Mouse (Mus musculus) forebrain, embryonic 12.5 days (tissue): ENCODE results near the gene Serpine1. TPM values are rescaled to one million over a fixed set of nuclear protein-coding genes. Genes with fewer than 3 reads are reported as not detected.
"Not testable (repeated sequence)": the region's sequence is repeated elsewhere in the genome, so short reads cannot be mapped to it uniquely, and the experiment has no call there.

Source experiments
- ATAC-seq: fragments of 200-750 bp; cut with Nextera tagmentation; 2 replicates; pipeline ENCODE4 v1.8.0; 2017; ENCODE audit warnings: moderate TSS enrichment; ENCODE audit not compliant: low FRiP score
- H3K27ac ChIP-seq: fragments of 300-500 bp; sonication (generic); 2 replicates; pipeline ENCODE4 v1.5.1; 2016; ENCODE audit warnings: mild to moderate bottlenecking
- H3K27me3 ChIP-seq: fragments of 300-500 bp; sonication (generic); 2 replicates; pipeline ENCODE4 v1.6.1; 2016; ENCODE audit warnings: mild to moderate bottlenecking
- H3K36me3 ChIP-seq: fragments of 300-500 bp; sonication (generic); replicated peaks from 2 replicates; pipeline ENCODE4 v1.6.1; 2016; ENCODE audit warnings: mild to moderate bottlenecking
- H3K4me1 ChIP-seq: fragments of 300-500 bp; sonication (generic); 2 replicates; pipeline ENCODE4 v1.6.1; 2016
- H3K4me2 ChIP-seq: fragments of 300-500 bp; sonication (generic); 2 replicates; pipeline ENCODE4 v1.6.1; 2016; ENCODE audit warnings: mild to moderate bottlenecking, moderate library complexity
- H3K4me3 ChIP-seq: fragments of 300-500 bp; sonication (generic); replicated peaks from 2 replicates; pipeline ENCODE4 v1.5.1; 2016; ENCODE audit warnings: mild to moderate bottlenecking
- H3K9ac ChIP-seq: fragments of 300-500 bp; sonication (generic); 2 replicates; pipeline ENCODE4 v1.6.1; 2016; ENCODE audit warnings: mild to moderate bottlenecking
- H3K9me3 ChIP-seq: fragments of 300-500 bp; sonication (generic); 2 replicates; pipeline ENCODE4 v1.6.1; 2016
- WGBS: fragments of 180-500 bp; shearing (Covaris S2); methylation state at CpG from one replicate; pipeline ENCODE4 v1.1.7; 2016; 5-methylcytosine and 5-hydroxymethylcytosine counted together
- polyA plus RNA-seq: library from polyadenylated mRNA; unstranded; fragments of >200 nt; fragmentation: Nextera tagmentation; extraction: Ambion mirVana; gene quantifications from 2 replicates; pipeline ENCODE4 v1.2.1, GENCODE M21; 2016

Serpine1 gene
- 0.11 and 0.35 TPM in 2 replicates for polyA plus RNA-seq

GRCm38 (mm10) chr5:137072079-137072960 lies at the start of gene Serpine1:
Gene Serpine1, minus strand, starts transcription at chr5:137072268.
- H3K9ac ChIP-seq, result no peak within 1 kb of the TSS
- H3K27ac ChIP-seq, result no peak within 1 kb of the TSS

GRCm38 (mm10) chr5:137121280-137121679 lies 49.2 kb upstream of the Serpine1 start:
- Histone ChIP-seq H3K36me3 (no peaks in the 10 kb centered on the region), H3K4me1 (peaks cover 17% of the 10 kb centered on the region), H3K27me3 (no peaks in the 10 kb centered on the region), H3K9me3 (no peaks in the 10 kb centered on the region), H3K4me3 (no peak overlapping the region), H3K9ac (no peak overlapping the region), H3K4me2 (no peak overlapping the region), H3K27ac (no peak overlapping the region)
- WGBS, result 89% methylated on average over 4 of the region's 4 CpGs
- no peak for ATAC-seq

More at GRCm38 (mm10) chr5:137072079-137072960, at the start of gene Serpine1:
- ATAC-seq, result peak; percentile 81
- peaks cover 7% of the 10 kb centered on the region; the same call in 1 of the 2 replicates for H3K27me3 ChIP-seq
- no peaks in the 10 kb centered on the region for H3K9me3 ChIP-seq
- WGBS, result 22% methylated on average over 23 of the region's 23 CpGs
- no peaks in the 10 kb centered on the region for H3K36me3 ChIP-seq
- peak within 1 kb of the TSS; percentile 31 for H3K4me3 ChIP-seq
- H3K4me1 ChIP-seq, result peaks cover 6% of the 10 kb centered on the region
- peak within 1 kb of the TSS; percentile 53 for H3K4me2 ChIP-seq

GRCm38 (mm10) chr5:137118878-137119277 lies 46.8 kb upstream of the Serpine1 start:
- Histone ChIP-seq H3K9me3 (no peaks in the 10 kb centered on the region), H3K36me3 (peaks cover 6% of the 10 kb centered on the region), H3K4me2 (no peak overlapping the region), H3K9ac (no peak overlapping the region), H3K27me3 (no peaks in the 10 kb centered on the region), H3K27ac (no peak overlapping the region), H3K4me1 (peaks cover 32% of the 10 kb centered on the region), H3K4me3 (no peak overlapping the region)
- whole genome bisulfite sequencing, result 61% methylated on average over 4 of the region's 4 CpGs
- no peak for ATAC-seq

- not testable (repeated sequence) for H3K27me3 ChIP-seq, H3K9ac ChIP-seq, H3K4me2 ChIP-seq, H3K27ac ChIP-seq, ATAC-seq, H3K4me3 ChIP-seq, H3K9me3 ChIP-seq
- Histone ChIP-seq H3K4me1 (peaks cover 29% of the 10 kb centered on the region), H3K36me3 (peaks cover 15% of the 10 kb centered on the region)
- 95% methylated on average over 3 of the region's 3 CpGs for WGBS
Observed at GRCm38 (mm10) chr5:137117994-137118393, 45.9 kb upstream of the Serpine1 start.

- peaks cover 18% of the 10 kb centered on the region for H3K36me3 ChIP-seq
- H3K9ac ChIP-seq, result no peak overlapping the region
- H3K27me3 ChIP-seq, result no peaks in the 10 kb centered on the region
- H3K4me1 ChIP-seq, result peaks cover 19% of the 10 kb centered on the region
- no peak overlapping the region for H3K27ac ChIP-seq
- H3K4me3 ChIP-seq, result no peak overlapping the region
- H3K4me2 ChIP-seq, result no peak overlapping the region
- no peaks in the 10 kb centered on the region for H3K9me3 ChIP-seq
- 89% methylated on average over 2 of the region's 2 CpGs for WGBS
- no peak for ATAC-seq
Observed at GRCm38 (mm10) chr5:137116987-137117386, 44.9 kb upstream of the Serpine1 start.

- H3K4me3 ChIP-seq, result peak within 1 kb of the TSS; percentile 52
- H3K27me3 ChIP-seq, result no peaks in the 10 kb centered on the region
- peak within 1 kb of the TSS; percentile 66 for H3K4me2 ChIP-seq
- WGBS, result 14% methylated on average over 29 of the region's 29 CpGs
- peaks cover 18% of the 10 kb centered on the region for H3K4me1 ChIP-seq
- H3K27ac ChIP-seq, result peak within 1 kb of the TSS; percentile 50; the same call in 1 of the 2 replicates
- no peaks in the 10 kb centered on the region for H3K9me3 ChIP-seq
- ATAC-seq, result no peak
- peaks cover 18% of the 10 kb centered on the region for H3K36me3 ChIP-seq
- peak within 1 kb of the TSS; percentile 70 for H3K9ac ChIP-seq
Observed at GRCm38 (mm10) chr5:137115866-137116847, 44.1 kb upstream of the Serpine1 start, which contains the start of gene Trim56. Gene Trim56, minus strand, starts transcription at chr5:137116209.

GRCm38 (mm10) chr5:137114891-137115561 lies 43.0 kb upstream of the Serpine1 start:
- H3K36me3 ChIP-seq, result peaks cover 18% of the 10 kb centered on the region
- peak overlapping the region; percentile 52 for H3K4me3 ChIP-seq

GRCm38 (mm10) chr5:137111542-137112408 lies 39.7 kb upstream of the Serpine1 start:
- Histone ChIP-seq H3K9me3 (no peaks in the 10 kb centered on the region), H3K4me2 (no peak overlapping the region), H3K36me3 (peaks cover 18% of the 10 kb centered on the region), H3K4me3 (no peak overlapping the region), H3K27ac (no peak overlapping the region), H3K9ac (no peak overlapping the region), H3K4me1 (peaks cover 20% of the 10 kb centered on the region), H3K27me3 (no peaks in the 10 kb centered on the region)
- no peak for ATAC-seq
- 75% methylated on average over 5 of the region's 5 CpGs for WGBS

More at GRCm38 (mm10) chr5:137114891-137115561, 43.0 kb upstream of the Serpine1 start:
- H3K4me1 ChIP-seq, result peaks cover 18% of the 10 kb centered on the region
- H3K9me3 ChIP-seq, result no peaks in the 10 kb centered on the region
- WGBS, result 92% methylated on average over 9 of the region's 9 CpGs
- no peak overlapping the region for H3K27ac ChIP-seq
- no peaks in the 10 kb centered on the region for H3K27me3 ChIP-seq
- peak overlapping the region; percentile 70 for H3K9ac ChIP-seq
- peak overlapping the region; percentile 66 for H3K4me2 ChIP-seq
- no peak for ATAC-seq

- Histone ChIP-seq H3K4me1 (peaks cover 13% of the 10 kb centered on the region), H3K4me2 (no peak overlapping the region), H3K36me3 (peaks cover 18% of the 10 kb centered on the region), H3K27ac (no peak overlapping the region), H3K4me3 (no peak overlapping the region), H3K9ac (no peak overlapping the region), H3K9me3 (no peaks in the 10 kb centered on the region), H3K27me3 (no peaks in the 10 kb centered on the region)
- WGBS, result 92% methylated on average over 12 of the region's 12 CpGs
- ATAC-seq, result no peak
Observed at GRCm38 (mm10) chr5:137110863-137111262, 38.8 kb upstream of the Serpine1 start.

GRCm38 (mm10) chr5:137109941-137110593 lies 38.0 kb upstream of the Serpine1 start:
- Histone ChIP-seq H3K4me2 (no peak overlapping the region), H3K27me3 (no peaks in the 10 kb centered on the region), H3K9ac (no peak overlapping the region), H3K4me3 (no peak overlapping the region), H3K36me3 (peaks cover 18% of the 10 kb centered on the region), H3K4me1 (peaks cover 5% of the 10 kb centered on the region), H3K27ac (no peak overlapping the region), H3K9me3 (no peaks in the 10 kb centered on the region)
- ATAC-seq, result no peak
- WGBS, result 59% methylated on average over 25 of the region's 25 CpGs
